Mouse (Mus musculus): ENCODE measurements around the gene Rnaset2a.
"Not testable (repeated sequence)": the region's sequence is repeated elsewhere in the genome, so short reads cannot be mapped to it uniquely, and the experiment has no call there.

DNA sequence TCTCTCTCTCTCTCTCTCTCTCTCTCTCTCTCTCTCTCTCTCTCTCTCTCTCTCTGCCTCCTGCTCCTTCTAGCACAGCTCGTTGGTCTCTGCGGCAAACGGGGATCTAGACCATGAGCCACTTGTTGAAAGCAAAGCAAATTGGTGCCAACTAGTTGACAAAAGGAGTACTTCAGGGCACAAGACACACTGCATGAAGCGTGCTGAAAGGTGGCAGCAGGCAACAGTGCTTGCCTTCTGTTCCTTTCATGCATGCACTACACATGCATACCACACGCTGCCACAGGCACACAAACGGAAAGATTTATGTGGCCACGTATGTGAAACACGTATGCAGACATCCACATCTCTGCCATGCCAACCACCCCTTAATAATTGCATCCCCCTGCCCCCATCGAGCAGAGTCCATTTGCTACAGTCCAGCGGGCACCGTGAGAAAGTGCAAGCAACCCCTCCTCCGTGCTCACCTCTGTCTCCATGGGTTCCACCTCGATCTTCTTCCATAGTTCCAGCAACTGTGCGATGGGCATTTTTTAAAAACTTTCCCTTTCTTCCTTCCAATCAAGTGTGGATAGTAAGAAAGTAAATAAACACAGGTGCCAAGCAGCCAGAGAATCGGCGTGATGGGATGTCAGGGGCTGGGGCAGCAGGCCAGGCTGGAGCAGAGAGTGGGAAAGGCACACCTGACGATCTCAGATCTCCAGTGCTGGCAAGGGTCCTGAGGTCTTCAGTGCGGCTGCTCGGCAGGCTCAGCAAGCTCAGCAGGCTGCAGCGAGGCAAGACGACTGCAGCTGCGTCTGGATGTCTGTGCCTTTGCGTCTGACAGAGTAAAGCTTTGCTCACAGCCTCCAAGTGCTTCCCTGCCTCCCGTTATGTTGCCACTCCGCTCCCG lies 47.2 kb downstream of the Rnaset2a start:
- not testable (repeated sequence) for TF ChIP-seq CTCF (IDR thresholded peaks at IDR 0.05; ENCODE audit: control insufficient read depth, insufficient read depth, insufficient replicate concordance, low read depth, low read length); POLR2A (IDR thresholded peaks at IDR 0.05; ENCODE audit: control insufficient read depth, low read depth, low read length)
